Mouse (Mus musculus) CH12.LX (cell line): ENCODE results near the gene Vwa3b. TPM values are rescaled to one million over a fixed set of nuclear protein-coding genes. Genes with fewer than 3 reads are reported as not detected.

Experiments used
- DNase-seq: peaks from one replicate; pipeline ENCODE4 v3.0.0-alpha.2; 2013; ENCODE audit errors: extremely low read depth
- H3K27ac ChIP-seq: 2 replicates; pipeline ENCODE4 v1.5.1; 2012; ENCODE audit warnings: low read depth, mild to moderate bottlenecking, control low read depth, moderate library complexity; ENCODE audit not compliant: insufficient read depth
- H3K27me3 ChIP-seq: replicated peaks from 2 replicates; pipeline ENCODE3; 2012; ENCODE audit warnings: inconsistent platforms
- H3K36me3 ChIP-seq, 2 experiments: replicated peaks in 1 of 2; 2 replicates each; pipeline versions ENCODE3 to v1.6.1; 2012; ENCODE audit warnings: inconsistent platforms in 1 of 2, low read length in 1 of 2, mild to moderate bottlenecking in 1 of 2, mixed read lengths in 1 of 2, moderate library complexity in 1 of 2; ENCODE audit not compliant: control insufficient read depth in 1 of 2, insufficient read depth in 1 of 2
- H3K4me1 ChIP-seq, 2 experiments: 2 replicates each; pipeline ENCODE4 v1.6.1; 2012; ENCODE audit warnings: inconsistent platforms in 1 of 2, moderate library complexity in 1 of 2; ENCODE audit not compliant: insufficient read depth in 2 of 2, control insufficient read depth in 1 of 2
- H3K4me2 ChIP-seq: 2 replicates; pipeline ENCODE4 v1.6.1; 2012; ENCODE audit warnings: low read depth, mild to moderate bottlenecking, control low read depth; ENCODE audit not compliant: poor library complexity, insufficient read depth, severe bottlenecking
- H3K4me3 ChIP-seq, 3 experiments: fragments of 150-350 bp in 1 of 3; sonication (generic) in 1 of 3; replicated peaks in 1 of 3; 2 replicates each; pipeline versions ENCODE3 to v1.5.1; 2011 to 2012; ENCODE audit warnings: low read depth in 2 of 3, low read length in 2 of 3, mild to moderate bottlenecking in 2 of 3, moderate library complexity in 2 of 3, control low read depth in 1 of 3, improper control_type of control experiment in 1 of 3, inconsistent platforms in 1 of 3, mixed read lengths in 1 of 3; ENCODE audit not compliant: poor library complexity in 1 of 3
- H3K79me2 ChIP-seq: replicated peaks from 2 replicates; pipeline ENCODE4 v1.6.1; 2012; ENCODE audit warnings: mild to moderate bottlenecking, moderate library complexity; ENCODE audit not compliant: control insufficient read depth, poor library complexity, insufficient read depth, severe bottlenecking; ENCODE audit errors: extremely low read depth
- H3K9ac ChIP-seq: 2 replicates; pipeline ENCODE4 v1.6.1; 2012; ENCODE audit warnings: low read depth, mild to moderate bottlenecking, control low read depth, moderate library complexity; ENCODE audit not compliant: insufficient read depth
- H3K9me3 ChIP-seq: replicated peaks from 2 replicates; pipeline ENCODE3; 2012; ENCODE audit warnings: low read length, inconsistent platforms, mixed read lengths
- BHLHE40 ChIP-seq: IDR thresholded peaks from 2 replicates; pipeline ENCODE4 v1.6.1; 2011; ENCODE audit warnings: mild to moderate bottlenecking, low read depth, low read length, improper control_type of control experiment
- CHD1 ChIP-seq: IDR thresholded peaks from 2 replicates; pipeline ENCODE4 v1.6.1; 2012; ENCODE audit warnings: low read depth, low read length, improper control_type of control experiment, inconsistent platforms
- CHD2 ChIP-seq: IDR thresholded peaks from 2 replicates; pipeline ENCODE4 v1.6.1; 2011; ENCODE audit warnings: low read length, improper control_type of control experiment
- CTCF ChIP-seq, 2 experiments: IDR thresholded peaks in 1 of 2; conservative IDR thresholded peaks in 1 of 2; 2 replicates each; pipeline ENCODE4 v1.5.1; 2011 to 2012; ENCODE audit warnings: low read depth in 2 of 2, low read length in 2 of 2, improper control_type of control experiment in 1 of 2, inconsistent platforms in 1 of 2, mild to moderate bottlenecking in 1 of 2, moderate library complexity in 1 of 2
- ELF1 ChIP-seq: IDR thresholded peaks from 2 replicates; pipeline ENCODE4 v1.6.1; 2014; ENCODE audit warnings: low read depth, mild to moderate bottlenecking, inconsistent platforms, low read length, improper control_type of control experiment
- EP300 ChIP-seq: IDR thresholded peaks from 2 replicates; pipeline ENCODE4 v1.6.1; 2011; ENCODE audit warnings: low read length, improper control_type of control experiment
- ETS1 ChIP-seq: conservative IDR thresholded peaks from 2 replicates; pipeline ENCODE4 v1.6.1; 2012; ENCODE audit warnings: low read depth, mild to moderate bottlenecking, inconsistent platforms, low read length, improper control_type of control experiment, moderate library complexity
- HCFC1 ChIP-seq: IDR thresholded peaks from 2 replicates; pipeline ENCODE4 v1.6.1; 2012; ENCODE audit warnings: low read depth, mild to moderate bottlenecking, inconsistent platforms, low read length, improper control_type of control experiment
- IRF4 ChIP-seq: IDR thresholded peaks from 2 replicates; pipeline ENCODE4 v1.6.1; 2014; ENCODE audit warnings: low read depth, mild to moderate bottlenecking, inconsistent platforms, low read length, improper control_type of control experiment
- JUND ChIP-seq: conservative IDR thresholded peaks from 2 replicates; pipeline ENCODE4 v1.6.1; 2011; ENCODE audit warnings: low read depth, low read length, improper control_type of control experiment
- KAT2A ChIP-seq: IDR thresholded peaks from 2 replicates; pipeline ENCODE4 v1.6.1; 2012; ENCODE audit warnings: low read length, improper control_type of control experiment, inconsistent platforms; ENCODE audit not compliant: insufficient replicate concordance
- MAFK ChIP-seq: IDR thresholded peaks from 2 replicates; pipeline ENCODE4 v1.6.1; 2011; ENCODE audit warnings: low read length, improper control_type of control experiment; ENCODE audit not compliant: insufficient replicate concordance
- MEF2A ChIP-seq: IDR thresholded peaks from 2 replicates; pipeline ENCODE4 v1.6.1; 2014; ENCODE audit warnings: low read depth, mild to moderate bottlenecking, inconsistent platforms, low read length, improper control_type of control experiment, borderline replicate concordance
- MXI1 ChIP-seq: IDR thresholded peaks from 2 replicates; pipeline ENCODE4 v1.6.1; 2011; ENCODE audit warnings: mild to moderate bottlenecking, low read depth, low read length, improper control_type of control experiment
- MYC ChIP-seq: IDR thresholded peaks from 2 replicates; pipeline ENCODE4 v1.6.1; 2011; ENCODE audit warnings: low read depth, mild to moderate bottlenecking, improper control_type of control experiment, low read length
- NRF1 ChIP-seq: IDR thresholded peaks from 2 replicates; pipeline ENCODE4 v1.6.1; 2014; ENCODE audit warnings: low read depth, mild to moderate bottlenecking, inconsistent platforms, low read length, improper control_type of control experiment, moderate library complexity
- POLR2A ChIP-seq: IDR thresholded peaks from 2 replicates; pipeline ENCODE4 v1.6.1; 2011; ENCODE audit warnings: low read depth, mild to moderate bottlenecking, improper control_type of control experiment, low read length
- POLR2AphosphoS2 ChIP-seq: IDR thresholded peaks from 2 replicates; pipeline ENCODE4 v1.6.1; 2011; ENCODE audit warnings: low read depth, low read length, improper control_type of control experiment
- SIN3A ChIP-seq: IDR thresholded peaks from 2 replicates; pipeline ENCODE4 v1.6.1; 2012; ENCODE audit warnings: low read length, improper control_type of control experiment, inconsistent platforms
- SMC3 ChIP-seq: IDR thresholded peaks from 2 replicates; pipeline ENCODE4 v1.6.1; 2011; ENCODE audit warnings: low read depth, low read length, improper control_type of control experiment
- TBP ChIP-seq: conservative IDR thresholded peaks from 2 replicates; pipeline ENCODE4 v1.6.1; 2011; ENCODE audit warnings: low read depth, low read length, improper control_type of control experiment
- TCF12 ChIP-seq: IDR thresholded peaks from 2 replicates; pipeline ENCODE4 v1.6.1; 2014; ENCODE audit warnings: low read depth, mild to moderate bottlenecking, inconsistent platforms, low read length, improper control_type of control experiment
- UBTF ChIP-seq: IDR thresholded peaks from 2 replicates; pipeline ENCODE4 v1.6.1; 2012; ENCODE audit warnings: low read depth, mild to moderate bottlenecking, inconsistent platforms, low read length, improper control_type of control experiment, moderate library complexity
- USF2 ChIP-seq: conservative IDR thresholded peaks from 2 replicates; pipeline ENCODE4 v1.6.1; 2011; ENCODE audit warnings: low read depth, low read length, improper control_type of control experiment
- ZC3H11A ChIP-seq: IDR thresholded peaks from 2 replicates; pipeline ENCODE4 v1.6.1; 2012; ENCODE audit warnings: low read depth, mild to moderate bottlenecking, inconsistent platforms, low read length, improper control_type of control experiment
- ZKSCAN1 ChIP-seq: IDR thresholded peaks from 2 replicates; pipeline ENCODE4 v1.6.1; 2012; ENCODE audit warnings: low read depth, inconsistent platforms, low read length, improper control_type of control experiment, borderline replicate concordance
- ZNF384 ChIP-seq: IDR thresholded peaks from 2 replicates; pipeline ENCODE4 v1.6.1; 2012; ENCODE audit warnings: low read depth, low read length, improper control_type of control experiment, inconsistent platforms
- dilution Hi-C: fragments of 300-500 bp; cut with MboI; formaldehyde crosslinking; loops from 2 replicates; pipeline ENCODE4 v1.14.3; 2020; ENCODE audit warnings: low sequenced_read_pairs; ENCODE audit not compliant: extremely low pct_unique_long_range_greater_than_20kb, extremely low pct_ligation_motif_present
- in situ Hi-C: fragments of 300-500 bp; cut with MboI; formaldehyde crosslinking; loops from 3 replicates; pipeline ENCODE4 v1.14.3; 2019; ENCODE audit warnings: low sequenced_read_pairs, low pct_ligation_motif_present, low pct_unique_long_range_greater_than_20kb, mixed read lengths
- polyA plus RNA-seq: library from polyadenylated mRNA; unstranded; fragments of >175 nt; gene quantifications from 2 replicates; pipeline ENCODE4 v1.2.1, GENCODE M21; 2012; ENCODE audit warnings: low read depth; ENCODE audit not compliant: insufficient read length
- total RNA-seq, 2 experiments: library from RNA; depleted of rRNA; stranded (reverse); fragments of 300-350 nt in 1 of 2; fragments of >200 nt in 1 of 2; gene quantifications; 2 replicates each; pipeline ENCODE4 v1.2.3; 2012 to 2014

The Vwa3b gene
- total and polyA plus RNA-seq, 3 experiments: not detected

DNA sequence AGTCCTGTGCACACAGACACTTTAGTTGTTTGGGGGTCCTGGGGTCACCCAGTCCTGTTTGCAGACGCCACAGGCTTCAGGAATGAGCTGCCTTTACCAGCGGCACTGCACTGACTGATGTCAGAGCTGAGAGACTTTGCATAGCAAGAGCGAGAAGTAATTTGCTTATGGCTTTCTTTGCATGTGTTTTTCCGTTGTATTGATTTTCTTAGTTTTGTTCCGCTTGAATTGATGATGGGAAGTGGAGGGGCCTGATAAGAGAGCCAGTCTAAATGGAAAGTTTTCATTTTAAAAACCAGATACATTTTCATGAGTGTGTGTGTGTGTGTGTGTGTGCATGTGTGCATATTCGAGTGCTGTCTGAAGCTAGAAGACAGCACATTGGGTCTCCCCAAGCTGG lies 87.4 kb downstream of the Vwa3b start:
- Histone ChIP-seq H3K36me3 (no peaks in the 10 kb centered on the region), H3K79me2 (no peaks in the 10 kb centered on the region), H3K4me1 (peaks cover 12 to 37% of the 10 kb centered on the region in 2 experiments), H3K4me2 (peak overlapping the region; percentile 70), H3K4me3 (peak overlapping the region in 1 of 3 experiments; percentile 19), H3K27ac (0 out of 2 replicates have a peak overlapping the region, but pooled peaks have one; percentile 4), H3K27me3 (peaks cover 3% of the 10 kb centered on the region), H3K9me3 (no peaks in the 10 kb centered on the region), H3K9ac (no peak overlapping the region)
- dilution Hi-C loops: no loop called here
- DNase-seq: peak; percentile 80
- no peak for TF ChIP-seq JUND
- TF ChIP-seq IRF4: peak; percentile 72
- no peak for TF ChIP-seq KAT2A
- no peak for TF ChIP-seq SMC3
- TF ChIP-seq HCFC1: peak; percentile 19; the same call in 1 of the 2 replicates
- TF ChIP-seq CHD1: no peak
- peak; percentile 62; the same call in 1 of the 2 replicates for TF ChIP-seq TCF12
- no peak for TF ChIP-seq POLR2AphosphoS2
- peak; percentile 29; the same call in 1 of the 2 replicates for TF ChIP-seq MAFK
- peak; percentile 81 for TF ChIP-seq ETS1
- peak; percentile 75 for TF ChIP-seq BHLHE40
- TF ChIP-seq POLR2A: peak; percentile 45
- TF ChIP-seq TBP: 0 out of 2 replicates have a peak, but pooled peaks have one; percentile 44
- TF ChIP-seq EP300: peak; percentile 83
- 0 out of 2 replicates have a peak, but pooled peaks have one; percentile 16 for TF ChIP-seq MXI1
- TF ChIP-seq MEF2A: peak; percentile 73; the same call in 1 of the 2 replicates
- peak; percentile 11; the same call in 1 of the 2 replicates for TF ChIP-seq ELF1
- peak; percentile 43; the same call in 1 of the 2 replicates for TF ChIP-seq CHD2
- in situ Hi-C loops: no loop called here

DNA sequence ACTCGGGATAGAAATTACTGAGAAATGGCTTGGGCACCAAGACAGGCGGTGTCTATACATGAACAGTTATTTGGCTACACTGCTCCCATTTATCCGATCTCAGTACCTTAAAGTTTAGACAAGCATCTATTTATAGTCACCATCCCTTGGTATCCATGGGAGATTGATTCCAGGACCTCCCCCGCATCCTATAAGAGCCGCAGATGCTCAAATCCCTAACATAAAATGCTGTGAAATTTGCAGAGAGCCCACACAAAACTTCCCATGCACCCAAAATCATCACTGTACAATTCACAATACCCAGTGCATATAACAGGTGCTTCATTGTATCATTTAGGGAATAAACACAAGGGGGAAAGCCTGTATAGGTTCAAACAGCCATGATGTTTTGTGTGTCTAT lies 89.5 kb downstream of the Vwa3b start:
- in situ Hi-C loops (no loop called here), dilution Hi-C loops (no loop called here)
- Histone ChIP-seq H3K79me2 (no peaks in the 10 kb centered on the region), H3K27ac (no peak overlapping the region), H3K4me3 (no peak overlapping the region), H3K9me3 (no peaks in the 10 kb centered on the region), H3K27me3 (peaks cover 3% of the 10 kb centered on the region)
- TF ChIP-seq ZNF384 (no peak), KAT2A (no peak), MAFK (no peak), UBTF (no peak), TCF12 (no peak), CTCF (conservative IDR thresholded peaks at IDR 0.05 in 1 of 2, IDR thresholded peaks at IDR 0.05 in 1 of 2; ENCODE audit: low read depth in 2 of 2, low read length in 2 of 2) (no peak), CHD1 (no peak), EP300 (no peak), ZKSCAN1 (no peak), ZC3H11A (no peak), USF2 (no peak), SIN3A (no peak), NRF1 (no peak), JUND (no peak), IRF4 (no peak), MXI1 (no peak), MYC (no peak), ELF1 (no peak)
- TF ChIP-seq, all 38 proteins: peak for 0
- no peak for DNase-seq
- Histone ChIP-seq H3K4me1 (peaks cover 12 to 41% of the 10 kb centered on the region in 2 experiments), H3K36me3 (no peaks in the 10 kb centered on the region), H3K9ac (no peak overlapping the region), H3K4me2 (no peak overlapping the region)
